Mouse (Mus musculus): ENCODE results near the gene Abcc9.

Abcc9 gene

GRCm38 (mm10) chr6:142701652-142702637 is at the start of gene Abcc9:
TSS of gene Abcc9 (minus strand) at chr6:142702315.
- peak; percentile 14 for DNase-seq

GRCm38 (mm10) chr6:142751365-142751764 is 49.2 kb upstream of the Abcc9 start:
- no peak for DNase-seq

- DNase-seq: no peak
These were observed 46.1 kb upstream of the Abcc9 start for GRCm38 (mm10) chr6:142748057-142748708.

GRCm38 (mm10) chr6:142747165-142747564 is 45.0 kb upstream of the Abcc9 start:
- DNase-seq: no peak

GRCm38 (mm10) chr6:142746765-142747164 is 44.6 kb upstream of the Abcc9 start:
- no peak for DNase-seq

- no peak for DNase-seq
These were observed 43.4 kb upstream of the Abcc9 start for GRCm38 (mm10) chr6:142745484-142745883.

- no peak for DNase-seq
These were observed 41.1 kb upstream of the Abcc9 start for GRCm38 (mm10) chr6:142743193-142743592.

- DNase-seq: no peak
These were observed 39.6 kb upstream of the Abcc9 start for GRCm38 (mm10) chr6:142741763-142742162.

- DNase-seq: no peak
These were observed 36.5 kb upstream of the Abcc9 start for GRCm38 (mm10) chr6:142738637-142739036.

GRCm38 (mm10) chr6:142738225-142738624 is 36.1 kb upstream of the Abcc9 start:
- no peak for DNase-seq

GRCm38 (mm10) chr6:142735302-142736005 is 33.3 kb upstream of the Abcc9 start:
- no peak for DNase-seq

- DNase-seq: no peak
These were observed 30.6 kb upstream of the Abcc9 start for GRCm38 (mm10) chr6:142732567-142733290.

GRCm38 (mm10) chr6:142726032-142726431 is 23.9 kb upstream of the Abcc9 start:
- no peak for DNase-seq

GRCm38 (mm10) chr6:142721731-142722130 is 19.6 kb upstream of the Abcc9 start:
- no peak for DNase-seq

GRCm38 (mm10) chr6:142720641-142721040 is 18.5 kb upstream of the Abcc9 start:
- no peak for DNase-seq

GRCm38 (mm10) chr6:142718167-142718566 is 16.1 kb upstream of the Abcc9 start:
- no peak for DNase-seq

- DNase-seq: no peak
These were observed 15.1 kb upstream of the Abcc9 start for GRCm38 (mm10) chr6:142717186-142717585.

- no peak for DNase-seq
These were observed 12.9 kb upstream of the Abcc9 start for GRCm38 (mm10) chr6:142715026-142715425.

- no peak for DNase-seq
These were observed 9.0 kb upstream of the Abcc9 start for GRCm38 (mm10) chr6:142711106-142711505.

- no peak for DNase-seq
These were observed 8.6 kb upstream of the Abcc9 start for GRCm38 (mm10) chr6:142710690-142711089.

GRCm38 (mm10) chr6:142708369-142708768 is 6.3 kb upstream of the Abcc9 start:
- DNase-seq: no peak

- no peak for DNase-seq
These were observed 4.6 kb upstream of the Abcc9 start for GRCm38 (mm10) chr6:142706688-142707087.

Measured in kidney, adult 18-20 months (tissue).